Mouse (Mus musculus) liver, embryonic 12.5 days (tissue): Measurements from ENCODE around the gene Wdfy3. TPM values are rescaled to one million over a fixed set of nuclear protein-coding genes. Genes with fewer than 3 reads are reported as not detected.

ENCODE experiments used
- ATAC-seq: fragments of 200-750 bp; cut with Nextera tagmentation; 2 replicates; pipeline ENCODE4 v1.8.0; 2017; ENCODE audit warnings: moderate number of reproducible peaks, mild to moderate bottlenecking, moderate library complexity
- H3K27ac ChIP-seq: fragments of 300-500 bp; sonication (generic); 2 replicates; pipeline ENCODE4 v1.5.1; 2016; ENCODE audit warnings: mild to moderate bottlenecking
- H3K27me3 ChIP-seq: fragments of 300-500 bp; sonication (generic); replicated peaks from 2 replicates; pipeline ENCODE4 v1.6.1; 2016; ENCODE audit warnings: mild to moderate bottlenecking, moderate library complexity
- H3K36me3 ChIP-seq: fragments of 300-500 bp; sonication (generic); 2 replicates; pipeline ENCODE4 v1.6.1; 2016; ENCODE audit warnings: mild to moderate bottlenecking, moderate library complexity
- H3K4me1 ChIP-seq: fragments of 300-500 bp; sonication (generic); 2 replicates; pipeline ENCODE4 v1.6.1; 2016
- H3K4me2 ChIP-seq: fragments of 300-500 bp; sonication (generic); 2 replicates; pipeline ENCODE4 v1.6.1; 2016; ENCODE audit warnings: mild to moderate bottlenecking, moderate library complexity
- H3K4me3 ChIP-seq: fragments of 300-500 bp; sonication (generic); 2 replicates; pipeline ENCODE4 v1.5.1; 2016; ENCODE audit warnings: mild to moderate bottlenecking, moderate library complexity
- H3K9ac ChIP-seq: fragments of 300-500 bp; sonication (generic); 2 replicates; pipeline ENCODE4 v1.6.1; 2016; ENCODE audit warnings: mild to moderate bottlenecking, moderate library complexity
- H3K9me3 ChIP-seq: fragments of 300-500 bp; sonication (generic); replicated peaks from 2 replicates; pipeline ENCODE4 v1.6.1; 2016; ENCODE audit warnings: mild to moderate bottlenecking, moderate library complexity
- WGBS: fragments of 180-500 bp; shearing (Covaris S2); methylation state at CpG from one replicate; pipeline ENCODE4 v1.1.7; 2016; ENCODE audit not compliant: insufficient replicate concordance; 5-methylcytosine and 5-hydroxymethylcytosine counted together
- polyA plus RNA-seq: library from polyadenylated mRNA; unstranded; fragments of >200 nt; fragmentation: Nextera tagmentation; extraction: Ambion mirVana; gene quantifications from 2 replicates; pipeline ENCODE4 v1.2.1, GENCODE M21; 2016

Gene Wdfy3
- polyA plus RNA-seq, 1 experiment from 2014 or later, result 7.4 TPM

DNA sequence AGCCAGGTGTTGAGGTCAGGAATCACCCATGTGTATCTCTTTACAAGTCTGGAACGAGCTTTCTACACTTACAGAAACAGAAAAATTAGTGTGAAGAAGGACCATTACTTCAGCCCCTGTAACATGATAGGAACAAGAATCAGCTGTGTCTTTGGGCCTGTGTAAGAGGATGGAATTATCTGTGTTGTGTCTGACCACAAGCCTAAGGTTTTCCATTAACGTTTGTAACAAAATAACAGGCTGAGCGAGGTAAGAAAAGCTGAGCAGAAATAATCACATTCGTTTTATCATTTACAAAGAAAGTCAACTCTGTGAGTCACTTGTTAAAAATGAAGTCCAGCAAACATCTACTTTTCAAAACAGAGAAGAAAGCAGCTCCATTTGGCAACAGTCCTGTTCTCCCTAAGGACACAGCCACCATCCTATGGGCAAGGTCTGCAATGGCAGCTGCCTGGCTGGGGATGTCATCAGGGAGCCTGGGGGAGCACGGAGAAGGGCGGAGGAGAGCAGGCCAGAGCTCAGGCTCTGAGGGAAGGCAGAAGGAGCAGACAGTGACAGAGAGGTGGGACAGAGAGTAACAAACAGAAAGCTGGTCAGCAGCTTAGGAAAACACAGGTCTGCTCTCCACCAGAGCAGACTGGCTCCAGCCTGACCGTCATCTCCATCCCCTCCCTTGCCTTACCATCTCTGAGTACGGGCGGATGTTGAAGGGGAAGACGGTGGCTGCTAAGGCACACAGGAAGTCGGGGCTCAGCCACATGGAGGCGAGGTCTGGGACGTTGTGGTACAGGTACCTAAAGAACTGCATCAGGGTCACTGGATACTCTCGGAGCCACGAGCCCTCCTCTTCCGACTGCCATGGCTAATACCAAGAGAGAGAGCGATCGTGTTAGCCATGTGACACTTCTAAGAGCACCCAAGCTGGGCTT lies 173.7 kb downstream of the Wdfy3 start:
- no peaks in the 10 kb centered on the region for H3K27me3 ChIP-seq
- no peaks in the 10 kb centered on the region for H3K9me3 ChIP-seq
- no peak overlapping the region for H3K4me2 ChIP-seq
- H3K9ac ChIP-seq, result no peak overlapping the region
- no peak for ATAC-seq
- H3K4me1 ChIP-seq, result no peaks in the 10 kb centered on the region
- peaks cover 88% of the 10 kb centered on the region for H3K36me3 ChIP-seq
- no peak overlapping the region for H3K4me3 ChIP-seq
- no peak overlapping the region for H3K27ac ChIP-seq
- 85% methylated on average over 18 of the region's 18 CpGs for WGBS

DNA sequence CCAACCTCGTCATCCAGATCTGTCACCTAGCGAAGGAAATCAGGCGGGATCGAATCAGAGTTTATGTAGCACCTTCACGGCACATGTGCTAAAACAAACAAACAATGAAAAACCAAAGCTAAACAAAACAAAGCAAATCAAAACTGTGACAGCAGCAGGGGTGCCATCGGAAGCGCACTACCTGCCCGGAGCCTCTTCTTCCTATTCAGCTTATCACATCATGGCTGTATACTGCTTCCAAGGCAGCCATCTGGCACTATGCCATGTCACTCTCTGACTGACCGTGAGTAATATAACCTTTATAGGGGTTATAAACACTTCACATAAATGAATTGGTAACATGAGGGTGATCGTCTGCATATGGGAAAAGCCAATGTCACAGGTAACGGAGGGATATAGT lies 174.6 kb downstream of the Wdfy3 start:
- H3K36me3 ChIP-seq, result peaks cover 88% of the 10 kb centered on the region

DNA sequence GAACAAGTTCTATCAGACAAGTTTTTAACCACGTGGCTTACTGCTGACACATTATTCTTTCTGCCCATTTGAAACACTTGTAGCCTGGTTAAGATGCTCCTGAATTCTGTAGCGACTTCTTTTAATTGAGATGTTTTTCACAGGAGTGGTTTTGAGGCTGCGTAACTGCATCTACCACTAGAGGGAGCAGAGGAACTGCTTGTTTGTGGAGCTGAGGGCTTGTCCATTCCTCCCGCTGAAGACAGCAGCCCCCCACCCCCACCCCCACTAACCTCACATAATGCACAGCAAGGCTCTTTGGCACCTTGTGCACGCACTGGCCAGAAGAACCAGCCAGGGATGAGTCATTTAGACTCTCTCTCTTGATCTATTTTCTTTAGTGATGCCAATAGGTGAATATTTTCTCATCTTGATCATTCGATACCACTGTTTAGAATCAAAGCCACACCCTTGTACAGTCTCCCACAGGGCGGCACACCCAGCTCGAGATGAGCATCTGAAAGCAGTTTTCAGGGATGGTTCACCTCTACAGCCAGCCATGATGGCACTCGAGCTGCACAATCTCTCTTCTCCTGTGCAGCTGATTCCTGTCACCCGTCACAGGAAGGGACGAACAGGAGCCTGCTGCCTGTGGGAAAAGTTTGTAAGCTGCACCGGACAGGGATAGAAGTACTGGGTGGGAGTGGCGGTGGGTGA lies 175.8 kb downstream of the Wdfy3 start:
- no peak overlapping the region for H3K4me2 ChIP-seq
- peaks cover 88% of the 10 kb centered on the region for H3K36me3 ChIP-seq
- ATAC-seq, result no peak
- no peak overlapping the region for H3K9ac ChIP-seq
- 72% methylated on average over 13 of the region's 13 CpGs for WGBS
- no peak overlapping the region for H3K4me3 ChIP-seq
- no peaks in the 10 kb centered on the region for H3K9me3 ChIP-seq
- H3K4me1 ChIP-seq, result no peaks in the 10 kb centered on the region
- no peaks in the 10 kb centered on the region for H3K27me3 ChIP-seq
- no peak overlapping the region for H3K27ac ChIP-seq

More for the DNA sequence above, 174.6 kb downstream of the Wdfy3 start:
- H3K4me3 ChIP-seq, result no peak overlapping the region
- H3K9ac ChIP-seq, result no peak overlapping the region
- no peak overlapping the region for H3K27ac ChIP-seq
- no peak overlapping the region for H3K4me2 ChIP-seq
- no peaks in the 10 kb centered on the region for H3K9me3 ChIP-seq
- no peaks in the 10 kb centered on the region for H3K27me3 ChIP-seq
- ATAC-seq, result no peak
- 86% methylated on average over 11 of the region's 11 CpGs for WGBS
- H3K4me1 ChIP-seq, result no peaks in the 10 kb centered on the region

DNA sequence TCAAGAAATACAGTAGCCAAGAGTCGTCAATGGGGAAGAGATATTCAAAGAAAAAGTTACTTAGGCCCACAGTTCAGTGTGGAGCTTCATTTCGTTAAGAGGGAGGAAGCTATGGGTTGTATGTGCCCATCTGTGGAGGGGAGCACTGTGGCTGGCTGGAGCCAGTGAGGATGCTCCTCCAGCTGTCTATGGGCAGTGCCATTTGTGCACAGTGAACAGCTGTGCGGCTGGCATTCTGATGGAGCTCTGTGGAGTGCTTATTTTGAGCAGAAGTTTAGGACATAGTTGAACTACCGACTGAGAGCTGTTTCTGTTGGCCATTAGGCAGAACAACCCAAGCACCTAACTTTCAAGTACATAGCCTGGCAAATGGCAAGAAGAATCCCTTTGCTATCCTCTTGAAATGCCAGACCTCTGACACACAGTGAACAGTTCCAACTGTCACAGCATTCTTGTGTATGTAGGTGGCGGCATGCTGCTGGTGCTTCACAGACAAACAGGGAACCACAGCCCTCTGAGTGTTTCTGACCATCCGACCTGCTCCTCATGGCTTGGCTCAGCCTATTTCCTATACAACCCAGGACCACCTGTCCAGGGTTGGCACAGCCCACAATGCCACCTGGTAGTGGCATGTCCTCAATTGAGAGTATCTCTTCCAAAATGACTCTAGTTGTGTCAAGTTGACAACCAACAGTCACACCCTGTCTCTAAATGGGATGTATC lies 177.9 kb downstream of the Wdfy3 start:
- Histone ChIP-seq H3K4me3 (no peak overlapping the region), H3K27ac (no peak overlapping the region), H3K4me2 (no peak overlapping the region), H3K4me1 (no peaks in the 10 kb centered on the region), H3K9me3 (no peaks in the 10 kb centered on the region), H3K36me3 (peaks cover 94% of the 10 kb centered on the region), H3K9ac (no peak overlapping the region), H3K27me3 (no peaks in the 10 kb centered on the region)
- WGBS, result 83% methylated on average over 6 of the region's 6 CpGs
- ATAC-seq, result no peak

DNA sequence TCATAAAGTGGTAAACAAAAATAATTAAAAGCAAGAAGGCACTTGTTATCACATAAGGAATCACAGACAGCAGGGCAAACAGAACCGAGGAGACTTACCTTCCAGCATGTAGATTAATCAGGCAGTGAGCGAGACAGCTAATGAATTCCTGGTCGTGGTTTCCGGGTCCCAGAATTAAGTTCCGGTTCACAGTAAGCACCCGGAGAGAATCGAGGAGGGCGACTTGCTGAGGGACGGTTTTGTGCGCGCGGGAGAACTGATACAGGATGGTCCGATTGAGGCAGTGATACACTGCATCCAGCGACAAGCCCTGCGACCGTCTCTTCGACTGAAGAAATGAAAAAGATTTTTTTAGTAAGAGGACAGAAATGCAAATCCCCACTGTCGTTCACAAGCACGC lies 181.7 kb downstream of the Wdfy3 start:
- no peaks in the 10 kb centered on the region for H3K4me1 ChIP-seq
- no peaks in the 10 kb centered on the region for H3K9me3 ChIP-seq
- ATAC-seq, result no peak
- no peak overlapping the region for H3K27ac ChIP-seq
- no peak overlapping the region for H3K4me3 ChIP-seq
- peaks cover 92% of the 10 kb centered on the region for H3K36me3 ChIP-seq
- no peak overlapping the region for H3K9ac ChIP-seq
- 83% methylated on average over 19 of the region's 19 CpGs for WGBS
- H3K27me3 ChIP-seq, result no peaks in the 10 kb centered on the region
- H3K4me2 ChIP-seq, result no peak overlapping the region

DNA sequence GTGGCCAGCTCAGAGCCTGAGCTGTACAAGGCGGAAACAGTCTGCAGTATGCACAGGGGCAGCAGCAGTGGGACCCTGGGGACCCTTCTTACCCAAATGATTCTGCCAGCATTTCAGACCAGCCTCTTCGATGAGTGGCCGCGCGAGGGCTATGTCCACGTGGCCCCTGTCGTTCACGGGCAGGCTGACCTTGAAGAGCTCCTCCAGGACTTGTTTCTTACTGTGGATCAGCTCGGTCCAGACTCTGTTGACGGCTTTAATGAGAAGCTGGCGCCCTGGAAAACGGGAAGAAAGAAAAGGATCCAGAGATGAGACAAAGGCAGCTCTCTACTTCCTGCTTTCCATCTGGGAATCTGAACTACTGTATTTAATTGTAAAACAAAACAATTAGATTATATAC lies 184.7 kb downstream of the Wdfy3 start:
- no peak for ATAC-seq
- 89% methylated on average over 12 of the region's 12 CpGs for WGBS
- peaks cover 87% of the 10 kb centered on the region for H3K36me3 ChIP-seq
- H3K4me2 ChIP-seq, result no peak overlapping the region
- no peaks in the 10 kb centered on the region for H3K9me3 ChIP-seq
- H3K27ac ChIP-seq, result no peak overlapping the region
- H3K27me3 ChIP-seq, result no peaks in the 10 kb centered on the region
- no peak overlapping the region for H3K9ac ChIP-seq
- H3K4me3 ChIP-seq, result no peak overlapping the region
- no peaks in the 10 kb centered on the region for H3K4me1 ChIP-seq

DNA sequence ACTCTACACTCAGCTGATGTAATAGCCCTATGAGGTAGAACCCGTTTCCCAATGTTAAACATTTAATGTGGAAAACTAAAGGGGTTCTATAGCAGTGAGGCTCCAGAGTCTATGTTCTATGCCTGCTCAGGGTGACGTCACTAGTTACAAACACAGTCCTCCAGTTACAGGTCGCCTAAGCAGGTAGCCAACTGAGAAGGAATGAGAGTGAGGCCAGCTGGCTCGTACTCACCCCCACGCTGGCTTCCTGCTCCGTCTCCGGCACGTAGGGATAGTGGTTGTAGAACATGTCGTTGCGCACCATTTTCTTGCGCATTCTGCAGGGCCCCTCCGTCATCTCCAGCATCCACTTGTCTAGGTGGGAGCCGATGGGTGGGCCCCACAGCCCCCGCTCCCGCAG lies 187.5 kb downstream of the Wdfy3 start:
- Histone ChIP-seq H3K36me3 (peaks cover 84% of the 10 kb centered on the region), H3K4me2 (no peak overlapping the region)
- WGBS, result 90% methylated on average over 15 of the region's 15 CpGs

DNA sequence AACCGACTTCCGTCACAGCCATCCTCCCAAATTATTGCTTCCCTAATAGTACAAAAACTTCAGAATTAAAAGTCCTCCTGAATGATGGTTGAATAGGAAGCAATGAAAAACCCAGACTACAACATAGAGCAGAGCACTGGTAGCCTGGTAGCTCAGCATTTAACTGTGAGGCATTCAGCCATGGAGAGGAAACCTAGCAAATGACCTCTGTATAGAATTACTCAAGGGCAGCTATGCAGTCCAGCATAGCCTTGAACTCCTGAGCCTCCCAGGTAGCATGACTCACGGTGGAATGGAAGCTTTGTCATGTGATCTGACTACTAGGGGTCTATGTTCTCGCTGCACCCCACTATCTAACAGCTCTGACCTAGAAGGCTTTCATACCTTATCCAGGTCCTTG lies 189.8 kb downstream of the Wdfy3 start:
- no peaks in the 10 kb centered on the region for H3K27me3 ChIP-seq
- no peak overlapping the region for H3K4me3 ChIP-seq
- no peaks in the 10 kb centered on the region for H3K4me1 ChIP-seq
- H3K4me2 ChIP-seq, result no peak overlapping the region
- ATAC-seq, result no peak
- H3K27ac ChIP-seq, result no peak overlapping the region
- H3K9ac ChIP-seq, result no peak overlapping the region
- H3K36me3 ChIP-seq, result peaks cover 84% of the 10 kb centered on the region
- WGBS, result 85% methylated on average over 4 of the region's 4 CpGs
- no peaks in the 10 kb centered on the region for H3K9me3 ChIP-seq

More for the DNA sequence above, 187.5 kb downstream of the Wdfy3 start:
- Histone ChIP-seq H3K9me3 (no peaks in the 10 kb centered on the region), H3K4me3 (no peak overlapping the region), H3K9ac (no peak overlapping the region), H3K4me1 (no peaks in the 10 kb centered on the region), H3K27ac (no peak overlapping the region), H3K27me3 (no peaks in the 10 kb centered on the region)
- ATAC-seq, result no peak

DNA sequence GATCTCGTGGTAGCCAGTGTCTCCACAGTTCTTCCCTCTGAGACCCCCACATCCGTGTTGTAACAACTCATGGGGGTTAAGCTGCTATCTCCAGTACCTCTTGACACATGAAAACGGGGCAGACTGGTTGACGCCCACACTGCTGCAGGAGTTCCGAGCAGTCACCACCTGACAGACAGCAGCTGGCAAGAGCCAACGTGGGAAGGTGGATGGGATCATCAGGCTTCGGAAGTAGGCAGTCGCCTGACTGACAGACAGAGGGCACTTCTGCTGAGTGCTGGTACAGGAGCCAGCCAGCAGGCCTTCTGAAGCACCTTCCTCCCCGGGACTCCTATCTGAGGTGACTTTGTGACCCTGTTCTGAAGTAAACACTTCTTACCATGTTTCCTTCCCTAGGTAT lies 191.3 kb downstream of the Wdfy3 start:
- Histone ChIP-seq H3K27ac (no peak overlapping the region), H3K4me2 (no peak overlapping the region), H3K4me3 (no peak overlapping the region), H3K27me3 (no peaks in the 10 kb centered on the region), H3K36me3 (peaks cover 83% of the 10 kb centered on the region), H3K4me1 (no peaks in the 10 kb centered on the region), H3K9ac (no peak overlapping the region), H3K9me3 (no peaks in the 10 kb centered on the region)
- 76% methylated on average over 9 of the region's 9 CpGs for WGBS
- no peak for ATAC-seq

DNA sequence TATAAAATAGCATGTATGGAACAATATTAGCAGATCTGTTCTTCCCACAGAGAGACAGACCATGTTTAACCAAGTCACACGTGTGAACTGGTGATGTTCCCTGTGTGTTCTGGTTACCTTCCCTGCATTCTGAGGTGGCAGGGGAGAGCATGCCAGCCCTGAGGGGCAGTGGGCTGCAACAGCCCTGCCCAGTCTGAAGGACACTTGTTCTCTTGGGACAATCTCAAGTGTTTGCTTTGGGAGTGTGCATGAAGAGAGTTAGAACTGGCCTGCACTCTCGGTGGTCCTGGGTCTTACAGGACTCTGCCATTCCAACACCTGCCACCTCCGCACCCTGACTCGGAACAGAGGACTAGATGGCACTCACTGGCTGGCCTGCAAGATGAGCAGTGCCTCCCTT lies 193.5 kb downstream of the Wdfy3 start:
- Histone ChIP-seq H3K27ac (no peak overlapping the region), H3K4me3 (no peak overlapping the region), H3K9me3 (no peaks in the 10 kb centered on the region), H3K27me3 (no peaks in the 10 kb centered on the region), H3K4me1 (no peaks in the 10 kb centered on the region), H3K9ac (no peak overlapping the region), H3K4me2 (no peak overlapping the region), H3K36me3 (peaks cover 86% of the 10 kb centered on the region)
- no peak for ATAC-seq
- WGBS, result 79% methylated on average over 4 of the region's 4 CpGs

DNA sequence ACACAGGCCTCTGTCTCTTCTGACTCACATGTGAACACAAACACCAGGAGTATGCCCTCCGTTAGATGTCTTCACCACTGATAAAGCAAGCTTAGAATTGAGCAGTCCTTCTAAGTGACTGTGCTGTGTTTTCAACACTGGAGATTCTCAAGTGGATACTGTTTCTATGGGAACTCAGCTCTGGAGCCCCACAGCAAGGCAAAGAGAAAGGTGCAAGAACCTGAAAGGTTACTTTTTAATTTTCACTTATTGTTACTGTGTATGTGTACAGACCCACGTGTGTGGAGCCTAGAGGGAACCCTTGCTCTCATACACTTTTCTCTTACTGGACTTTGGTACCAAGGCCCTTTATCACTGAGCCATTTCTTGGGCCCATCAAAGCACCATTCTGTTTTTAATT lies 203.0 kb downstream of the Wdfy3 start:
- H3K36me3 ChIP-seq, result peaks cover 94% of the 10 kb centered on the region
- no peaks in the 10 kb centered on the region for H3K9me3 ChIP-seq
- H3K27me3 ChIP-seq, result no peaks in the 10 kb centered on the region
- H3K27ac ChIP-seq, result no peak overlapping the region
- no peak overlapping the region for H3K4me3 ChIP-seq
- no peak for ATAC-seq
- H3K4me1 ChIP-seq, result no peaks in the 10 kb centered on the region
- no peak overlapping the region for H3K9ac ChIP-seq
- H3K4me2 ChIP-seq, result no peak overlapping the region
- WGBS, result 75% methylated on average over 2 of the region's 2 CpGs

DNA sequence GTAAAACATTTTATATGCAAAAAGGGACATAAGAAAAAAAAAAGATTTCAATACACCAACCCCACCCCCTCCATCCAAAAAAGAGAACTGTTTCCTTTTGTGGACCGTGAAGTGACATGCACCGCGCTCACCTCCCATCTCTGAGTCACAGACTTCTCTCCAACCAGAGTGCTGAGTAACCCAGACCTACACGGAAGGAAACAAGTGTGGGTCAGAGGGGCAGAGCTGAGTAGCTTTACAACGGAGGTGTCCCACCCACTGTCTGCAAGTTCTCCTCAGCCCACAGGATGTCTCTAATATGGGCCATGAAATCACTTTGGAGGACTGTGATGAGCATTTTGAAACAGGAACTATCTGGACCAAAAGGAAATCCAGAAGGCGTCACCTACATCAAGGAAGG lies 205.8 kb downstream of the Wdfy3 start:
- Histone ChIP-seq H3K4me3 (no peak overlapping the region), H3K27ac (no peak overlapping the region), H3K4me1 (no peaks in the 10 kb centered on the region), H3K9me3 (no peaks in the 10 kb centered on the region), H3K4me2 (no peak overlapping the region), H3K9ac (no peak overlapping the region), H3K36me3 (peaks cover 92% of the 10 kb centered on the region), H3K27me3 (no peaks in the 10 kb centered on the region)
- WGBS, result 74% methylated on average over 6 of the region's 6 CpGs
- no peak for ATAC-seq
